Mouse (Mus musculus): ENCODE data around the gene Nxnl1.

Gene Nxnl1

DNA sequence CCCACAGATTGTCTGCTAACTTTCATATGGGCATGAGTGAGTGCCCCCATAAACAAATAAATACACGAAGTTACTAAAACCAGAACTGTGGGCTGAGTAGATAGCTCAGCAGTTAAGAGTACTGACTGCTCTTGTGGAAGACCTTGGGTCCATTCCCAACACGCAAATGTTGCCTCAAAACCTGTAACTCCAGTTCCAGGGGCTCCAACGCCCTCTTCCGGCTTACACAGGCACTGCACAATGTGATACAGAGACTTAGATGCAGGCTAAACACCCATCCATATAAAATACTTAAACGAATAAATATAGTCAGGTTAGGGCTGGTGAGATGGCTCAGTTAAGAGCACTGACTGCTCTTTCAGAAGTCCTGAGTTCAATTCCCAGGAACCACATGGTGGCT, 51.4 kb downstream of the Nxnl1 start:
- DNase-seq (ENCODE audit: low spot score), result no peak

DNA sequence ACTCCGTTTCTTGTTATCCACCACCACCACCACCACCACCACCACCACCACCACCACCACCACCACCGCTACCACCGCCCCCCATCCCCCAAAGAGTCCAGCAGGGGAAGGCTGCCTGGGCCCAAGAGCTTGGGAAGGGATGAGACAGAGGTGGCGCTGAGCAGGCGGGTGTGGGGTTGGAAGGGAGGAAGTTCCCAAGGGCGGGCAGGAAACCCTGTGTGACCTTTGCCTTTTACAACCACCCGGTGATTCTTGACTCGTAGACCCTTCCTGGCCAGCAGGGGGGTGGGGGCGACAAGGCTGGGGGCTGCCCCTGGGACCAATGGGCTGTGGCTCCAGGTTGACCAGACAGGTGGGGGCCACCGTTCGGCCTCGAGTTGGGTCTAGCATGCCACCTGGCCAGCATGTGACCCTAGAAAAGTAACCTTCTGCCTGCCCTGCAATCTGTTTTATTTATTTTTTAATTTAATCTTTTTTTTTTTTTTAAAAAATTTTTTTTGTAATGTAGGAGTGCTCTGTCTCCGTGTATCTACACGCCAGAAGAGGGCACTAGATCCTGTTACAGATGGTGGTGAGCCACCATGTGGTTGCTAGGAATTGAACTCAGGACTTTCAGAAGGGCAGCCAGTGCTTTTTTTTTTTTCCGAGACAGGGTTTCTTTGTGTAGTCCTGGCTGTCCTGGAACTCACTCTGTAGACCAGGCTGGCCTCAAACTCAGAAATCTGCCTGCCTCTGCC, 53.2 kb downstream of the Nxnl1 start:
- DNase-seq (ENCODE audit: low spot score), result no peak

DNA sequence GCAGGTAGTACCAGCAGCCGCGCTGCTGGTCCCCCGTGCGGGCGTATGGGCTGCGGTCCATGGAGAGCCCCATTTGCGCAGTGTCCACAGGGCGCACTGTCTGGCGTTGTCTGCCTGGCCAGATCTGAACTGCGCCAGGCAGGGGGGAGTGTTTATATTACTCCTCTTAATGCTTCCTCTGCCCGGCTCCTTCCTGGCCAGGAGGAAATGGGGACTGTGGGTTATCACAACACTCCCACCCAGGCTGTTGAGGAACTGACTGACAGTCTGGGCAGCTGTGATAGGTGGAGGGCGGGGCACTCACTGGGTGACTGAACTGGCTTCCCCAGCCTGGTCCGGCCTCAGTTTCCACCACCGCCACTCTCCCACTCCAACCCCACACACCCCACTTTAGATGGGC, 54.8 kb downstream of the Nxnl1 start, which contains the start of gene Plvap:
Gene Plvap (minus strand): TSS at position 109 of the 400 bp plus-strand sequence.
- no peak for DNase-seq (ENCODE audit: low spot score)

Measured in urinary bladder, postnatal 25 days (tissue).